Mouse (Mus musculus) ZHBTc4 (cell line): Measurements from ENCODE around the gene Pgghg.
A peak's percentile ranks its signal among the peaks of the same experiment; 100 is the strongest.

Experiments
- DNase-seq: peaks from one replicate; pipeline ENCODE4 v3.0.0-alpha.2; 2011; ENCODE audit warnings: low read depth, low spot score

Gene Pgghg

GRCm38 (mm10) chr7:140922398-140923069, 18.7 kb upstream of the Pgghg start:
- peak; percentile 62 for DNase-seq

- no peak for DNase-seq
Measured at GRCm38 (mm10) chr7:140923070-140923775, 18.0 kb upstream of the Pgghg start.

GRCm38 (mm10) chr7:140927181-140927580, 14.0 kb upstream of the Pgghg start:
- no peak for DNase-seq

- DNase-seq = peak; percentile 82
Measured at GRCm38 (mm10) chr7:140938436-140938835, 2.8 kb upstream of the Pgghg start.

GRCm38 (mm10) chr7:140938896-140939295, 2.3 kb upstream of the Pgghg start:
- DNase-seq = peak; percentile 43

- no peak for DNase-seq
Measured at GRCm38 (mm10) chr7:140939669-140940171, 1.5 kb upstream of the Pgghg start.

GRCm38 (mm10) chr7:140942341-140942740, 1.1 kb downstream of the Pgghg start:
- no peak for DNase-seq

- no peak for DNase-seq
Measured at GRCm38 (mm10) chr7:140942811-140943210, 1.6 kb downstream of the Pgghg start.

GRCm38 (mm10) chr7:140943356-140943755, 2.2 kb downstream of the Pgghg start:
- DNase-seq = no peak

- DNase-seq = no peak
Measured at GRCm38 (mm10) chr7:140944236-140944635, 3.0 kb downstream of the Pgghg start.

- no peak for DNase-seq
Measured at GRCm38 (mm10) chr7:140945247-140945646, 4.1 kb downstream of the Pgghg start.

GRCm38 (mm10) chr7:140946311-140946710, 5.1 kb downstream of the Pgghg start:
- no peak for DNase-seq

- DNase-seq = no peak
Measured at GRCm38 (mm10) chr7:140946980-140947379, 5.8 kb downstream of the Pgghg start.

- DNase-seq = no peak
Measured at GRCm38 (mm10) chr7:140948161-140948560, 7.0 kb downstream of the Pgghg start.

- no peak for DNase-seq
Measured at GRCm38 (mm10) chr7:140949255-140949654, 8.1 kb downstream of the Pgghg start.

- no peak for DNase-seq
Measured at GRCm38 (mm10) chr7:140949824-140950530, 8.8 kb downstream of the Pgghg start, which contains the start of gene Ifitm5. Ifitm5 (minus strand) TSS chr7:140950291.

- no peak for DNase-seq
Measured at GRCm38 (mm10) chr7:140951051-140951450, 9.9 kb downstream of the Pgghg start.

- no peak for DNase-seq
Measured at GRCm38 (mm10) chr7:140951765-140952164, 10.6 kb downstream of the Pgghg start.

- no peak for DNase-seq
Measured at GRCm38 (mm10) chr7:140952441-140952840, 11.2 kb downstream of the Pgghg start.

- DNase-seq = no peak
Measured at GRCm38 (mm10) chr7:140953133-140953532, 11.9 kb downstream of the Pgghg start.

GRCm38 (mm10) chr7:140953800-140954732, 12.9 kb downstream of the Pgghg start:
- no peak for DNase-seq
